18 mouse cellular contexts compared by ENCODE assay signal in genomic region chr3:153756500-153756996, GRCm38 (mm10). TPM values are rescaled to one million over a fixed set of nuclear protein-coding genes. Genes with fewer than 3 reads are reported as not detected.
DNase-seq lines count a peak whose midpoint lies in the region; ATAC-seq and TF ChIP-seq lines count a peak whose summit lies in the region.
"Had no signal": no experiment of that assay in that cellular context is flagged by ENCODE, and none has a peak within 500 bp of the region (broad histone marks: within the 10 kb centered on the region; RNA-seq: fewer than 3 reads in every experiment).

No protein-coding gene starts in this region.

- no peaks in the 10 kb centered on the region; the same call in 1 of the 2 replicates for H3K27me3 ChIP-seq in hindbrain, embryonic 16.5 days (replicated peaks; ENCODE audit: control insufficient read depth, insufficient read depth, low read length)
- no peaks in the 10 kb centered on the region for H3K27me3 ChIP-seq in hindbrain, embryonic 12.5 days
- no peaks in the 10 kb centered on the region for H3K27me3 ChIP-seq in midbrain, postnatal 0 days (ENCODE audit: insufficient read depth, low read length)
- no peaks in the 10 kb centered on the region for H3K27me3 ChIP-seq in midbrain, embryonic 11.5 days (ENCODE audit: control insufficient read depth, insufficient read depth, low read length)
- no peaks in the 10 kb centered on the region for H3K27me3 ChIP-seq in stomach, postnatal 0 days (ENCODE audit: control insufficient read depth, insufficient read depth, low read length)
- H3K27me3 ChIP-seq: limb, embryonic 13.5 days; neural tube, embryonic 13.5 days; Patski had no signal

- no peak overlapping the region for H3K9ac ChIP-seq in hindbrain, embryonic 16.5 days (ENCODE audit: low read depth, low read length)
- no peak overlapping the region for H3K9ac ChIP-seq in hindbrain, embryonic 12.5 days
- H3K9ac ChIP-seq in midbrain, postnatal 0 days (replicated peaks; ENCODE audit: low read length, poor library complexity, severe bottlenecking), result no peak overlapping the region
- H3K9ac ChIP-seq in midbrain, embryonic 11.5 days (ENCODE audit: low read length), result no peak overlapping the region
- H3K9ac ChIP-seq in stomach, postnatal 0 days (ENCODE audit: low read length), result no peak overlapping the region
- H3K9ac ChIP-seq: heart, embryonic 15.5 days; limb, embryonic 13.5 days; neural tube, embryonic 13.5 days had no signal

- TF ChIP-seq CTCF in midbrain, postnatal 0 days (IDR thresholded peaks at IDR 0.05), result 0 out of 2 replicates have a peak, but pooled peaks have one; percentile 12
- peak; percentile 37; the same call in 1 of the 2 replicates for TF ChIP-seq CTCF in stomach, postnatal 0 days (IDR thresholded peaks at IDR 0.05; ENCODE audit: low read depth)

- 90% methylated on average over 2 of the region's 2 CpGs for WGBS in hindbrain, embryonic 16.5 days
- 92% methylated on average over 2 of the region's 2 CpGs for WGBS in hindbrain, embryonic 12.5 days
- 100% methylated on average over 2 of the region's 2 CpGs for WGBS in midbrain, postnatal 0 days
- WGBS in midbrain, embryonic 11.5 days, result 100% methylated on average over 1 of the region's 2 CpGs
- WGBS in stomach, postnatal 0 days, result 93% methylated on average over 2 of the region's 2 CpGs

- no peak for DNase-seq in midbrain, postnatal 0 days (ENCODE audit: low spot score)
- DNase-seq in midbrain, embryonic 11.5 days (ENCODE audit: low spot score, missing footprints), result no peak
- DNase-seq in stomach, postnatal 0 days (ENCODE audit: low spot score), result no peak
- DNase-seq in c-Kit-positive CD71-positive TER-119-positive erythroid progenitor cells, embryonic 14.5 days (ENCODE audit: low spot score), result no peak
- DNase-seq: adrenal gland, adult 2 months; cerebellum, postnatal 14 days; gastrocnemius, postnatal 14 days; kidney, postnatal 4 days; lung, postnatal 4 days had no signal

- no peak overlapping the region for H3K4me2 ChIP-seq in hindbrain, embryonic 16.5 days (ENCODE audit: low read length)
- H3K4me2 ChIP-seq in hindbrain, embryonic 12.5 days (replicated peaks), result no peak overlapping the region
- no peak overlapping the region for H3K4me2 ChIP-seq in midbrain, postnatal 0 days (ENCODE audit: low read depth, low read length, poor library complexity, severe bottlenecking)
- H3K4me2 ChIP-seq in midbrain, embryonic 11.5 days, result no peak overlapping the region
- no peak overlapping the region for H3K4me2 ChIP-seq in stomach, postnatal 0 days (replicated peaks; ENCODE audit: low read depth)
- H3K4me2 ChIP-seq: heart, embryonic 15.5 days; limb, embryonic 13.5 days; neural tube, embryonic 13.5 days had no signal

- TF ChIP-seq EP300 in stomach, postnatal 0 days (optimal IDR thresholded peaks at IDR 0.05), result no peak

- H3K4me3 ChIP-seq in hindbrain, embryonic 16.5 days (ENCODE audit: low read length), result no peak overlapping the region
- H3K4me3 ChIP-seq in hindbrain, embryonic 12.5 days, result no peak overlapping the region
- no peak overlapping the region for H3K4me3 ChIP-seq in midbrain, postnatal 0 days (ENCODE audit: low read depth, low read length)
- H3K4me3 ChIP-seq in midbrain, embryonic 11.5 days (ENCODE audit: low read depth, low read length), result no peak overlapping the region
- H3K4me3 ChIP-seq in stomach, postnatal 0 days (ENCODE audit: low read depth, low read length), result no peak overlapping the region
- H3K4me3 ChIP-seq: heart, embryonic 15.5 days; limb, embryonic 13.5 days; neural tube, embryonic 13.5 days had no signal

- peaks cover 2% of the 10 kb centered on the region; the same call in 1 of the 2 replicates for H3K4me1 ChIP-seq in hindbrain, embryonic 16.5 days (ENCODE audit: control insufficient read depth, insufficient read depth, low read depth, low read length)
- H3K4me1 ChIP-seq in hindbrain, embryonic 12.5 days, result peaks cover 3% of the 10 kb centered on the region
- no peaks in the 10 kb centered on the region for H3K4me1 ChIP-seq in midbrain, postnatal 0 days (ENCODE audit: insufficient read depth, low read length)
- no peaks in the 10 kb centered on the region for H3K4me1 ChIP-seq in midbrain, embryonic 11.5 days (ENCODE audit: control insufficient read depth, insufficient read depth, low read length)
- no peaks in the 10 kb centered on the region for H3K4me1 ChIP-seq in stomach, postnatal 0 days (replicated peaks; ENCODE audit: control insufficient read depth, insufficient read depth)

- H3K27ac ChIP-seq in hindbrain, embryonic 16.5 days (ENCODE audit: low read depth, low read length), result no peak overlapping the region
- H3K27ac ChIP-seq in hindbrain, embryonic 12.5 days, result no peak overlapping the region
- H3K27ac ChIP-seq in midbrain, postnatal 0 days (ENCODE audit: low read depth, low read length), result no peak overlapping the region
- no peak overlapping the region for H3K27ac ChIP-seq in midbrain, embryonic 11.5 days (ENCODE audit: low read depth, low read length)
- H3K27ac ChIP-seq in stomach, postnatal 0 days (replicated peaks), result no peak overlapping the region
- H3K27ac ChIP-seq: heart, embryonic 15.5 days; limb, embryonic 13.5 days; neural tube, embryonic 13.5 days had no signal

- ATAC-seq in hindbrain, embryonic 16.5 days, result peak; percentile 17; the same call in 1 of the 2 replicates
- no peak for ATAC-seq in hindbrain, embryonic 12.5 days (ENCODE audit: low FRiP score)
- no peak for ATAC-seq in midbrain, postnatal 0 days (ENCODE audit: low FRiP score)
- ATAC-seq in midbrain, embryonic 11.5 days (ENCODE audit: low FRiP score), result no peak
- 0 out of 2 replicates have a peak, but pooled peaks have one; percentile 59 for ATAC-seq in erythroblast, adult 5-6 weeks (replicated peaks; ENCODE audit: low FRiP score, poor library complexity, severe bottlenecking)
- no peak for ATAC-seq in stomach, postnatal 0 days (ENCODE audit: low FRiP score, low TSS enrichment)
- ATAC-seq: inflammation-experienced regulatory T-cells, adult 6 months; midbrain, embryonic 16.5 days; Patski had no signal

- no peaks in the 10 kb centered on the region for H3K36me3 ChIP-seq in hindbrain, embryonic 16.5 days (ENCODE audit: control insufficient read depth, insufficient read depth, low read length)
- no peaks in the 10 kb centered on the region for H3K36me3 ChIP-seq in hindbrain, embryonic 12.5 days
- H3K36me3 ChIP-seq in midbrain, postnatal 0 days (ENCODE audit: insufficient read depth, low read length), result no peaks in the 10 kb centered on the region
- H3K36me3 ChIP-seq in midbrain, embryonic 11.5 days (ENCODE audit: control insufficient read depth, insufficient read depth, low read length), result no peaks in the 10 kb centered on the region
- no peaks in the 10 kb centered on the region for H3K36me3 ChIP-seq in stomach, postnatal 0 days (ENCODE audit: control insufficient read depth, insufficient read depth, low read length)
- H3K36me3 ChIP-seq: heart, embryonic 15.5 days; limb, embryonic 13.5 days; neural tube, embryonic 13.5 days had no signal

- no peaks in the 10 kb centered on the region for H3K9me3 ChIP-seq in hindbrain, embryonic 16.5 days (ENCODE audit: control insufficient read depth, low read length)
- H3K9me3 ChIP-seq in hindbrain, embryonic 12.5 days (replicated peaks), result no peaks in the 10 kb centered on the region
- H3K9me3 ChIP-seq in midbrain, postnatal 0 days (ENCODE audit: low read length), result no peaks in the 10 kb centered on the region
- no peaks in the 10 kb centered on the region for H3K9me3 ChIP-seq in midbrain, embryonic 11.5 days (ENCODE audit: control insufficient read depth, low read length)
- H3K9me3 ChIP-seq in stomach, postnatal 0 days (ENCODE audit: control insufficient read depth, low read length), result no peaks in the 10 kb centered on the region
- H3K9me3 ChIP-seq: heart, embryonic 15.5 days; limb, embryonic 13.5 days; neural tube, embryonic 13.5 days had no signal

RNA-seq across cellular contexts. Expression of gene St6galnac3, which starts 31.6 kb away (rescaled TPM):
- 20.7 and 23.2 TPM in 2 replicates for polyA plus RNA-seq in hindbrain, embryonic 16.5 days (2015; fragmentation: Nextera tagmentation; extraction: Ambion mirVana)
- 31.7 and 40.8 TPM in 2 replicates for polyA plus RNA-seq in hindbrain, embryonic 12.5 days (2016; fragmentation: Nextera tagmentation; extraction: Ambion mirVana)
- total RNA-seq in midbrain, postnatal 0 days (2014; rRNA removed), result 6.9 and 18.1 TPM in 2 replicates
- polyA plus RNA-seq in midbrain, postnatal 0 days (2015; fragmentation: Nextera tagmentation; extraction: Ambion mirVana), result 11.1 and 11.9 TPM in 2 replicates
- polyA plus RNA-seq in midbrain, embryonic 11.5 days (2014; fragmentation: Nextera tagmentation; extraction: Ambion mirVana), result 33.1 and 35.7 TPM in 2 replicates
- 6.7 and 11.0 TPM in 2 replicates for total RNA-seq in erythroblast, adult 5-6 weeks (2015; ENCODE audit: low replicate concordance)
- 3.7 and 6.6 TPM in 2 replicates for total RNA-seq in erythroblast, adult 5-6 weeks (2017; ENCODE audit: low replicate concordance)
- polyA plus RNA-seq in stomach, postnatal 0 days (2015; fragmentation: Nextera tagmentation; extraction: Ambion mirVana), result 4.5 and 6.2 TPM in 2 replicates

Comparison
In these comparisons a context has a peak if more than half of its experiments do, and no peak if none do; other contexts are left out.
1. ATAC-seq: peak in hindbrain, embryonic 16.5 days (single experiment) and erythroblast, adult 5-6 weeks (single experiment); none in hindbrain, embryonic 12.5 days (single experiment), midbrain, postnatal 0 days (single experiment), midbrain, embryonic 11.5 days (single experiment) and stomach, postnatal 0 days (single experiment).